9 mouse cellular contexts compared by ENCODE assay signal in the genomic region with DNA sequence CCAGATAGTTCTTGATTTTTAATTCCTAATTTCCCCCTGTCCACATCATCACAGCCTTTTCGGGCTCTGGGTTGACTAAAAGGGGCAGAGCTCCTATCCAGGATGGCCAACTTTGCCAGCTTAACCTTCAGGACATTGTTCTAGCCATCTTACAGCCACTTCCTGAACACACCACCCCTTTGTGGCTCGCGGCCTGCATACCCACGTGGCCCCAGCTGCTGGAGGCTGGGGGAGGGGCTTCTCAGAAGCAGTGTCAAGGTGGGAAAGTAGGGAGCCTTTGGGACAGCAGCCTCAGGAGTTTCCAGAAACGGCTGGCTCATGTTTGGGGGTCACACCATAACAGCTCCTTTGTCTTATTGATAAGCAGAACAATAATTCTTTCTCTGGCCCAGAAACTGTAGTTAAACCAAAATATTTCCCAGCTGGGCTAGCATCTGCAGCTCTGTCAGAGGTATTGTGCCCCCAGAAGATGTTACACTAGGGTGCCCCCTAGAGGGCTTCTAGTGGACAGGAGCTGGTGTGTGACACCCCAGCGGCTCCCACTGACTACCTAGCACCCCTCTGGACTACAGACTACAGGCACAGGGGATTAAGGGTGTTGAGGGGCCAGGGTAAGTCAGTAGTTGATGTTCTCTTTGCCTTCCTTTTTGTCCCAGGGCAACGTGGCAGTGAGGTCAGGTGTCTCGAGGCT. TPM values are rescaled to one million over a fixed set of nuclear protein-coding genes. Genes with fewer than 3 reads are reported as not detected.
DNase-seq lines count a peak whose midpoint lies in the region; ATAC-seq and TF ChIP-seq lines count a peak whose summit lies in the region.
"Had no signal": no experiment of that assay in that cellular context is flagged by ENCODE, and none has a peak within 500 bp of the region (broad histone marks: within the 10 kb centered on the region; RNA-seq: fewer than 3 reads in every experiment).

No protein-coding gene starts in this region.

- peak; percentile 20 for DNase-seq in gastrocnemius, adult 18-20 months (ENCODE audit: low spot score)
- no peak for DNase-seq in gastrocnemius, postnatal 25 days
- peak; percentile 81 for DNase-seq in 416B (ENCODE audit: low read depth)
- no peak for DNase-seq in spleen, postnatal 14 days (ENCODE audit: low spot score in 2 of 2)
- no peak for DNase-seq in frontal cortex, postnatal 25 days (ENCODE audit: low spot score in 2 of 2)

- no peaks in the 10 kb centered on the region; the same call in 1 of the 2 replicates for H3K4me1 ChIP-seq in bone marrow, adult 2 months (ENCODE audit: control insufficient read depth, insufficient read depth, low read length)
- H3K4me1 ChIP-seq in limb, embryonic 12.5 days (replicated peaks) = peaks cover 41% of the 10 kb centered on the region
- peaks cover 22% of the 10 kb centered on the region for H3K4me1 ChIP-seq in small intestine, adult 2 months (ENCODE audit: control insufficient read depth, insufficient read depth, insufficient read length, low read length)

- H3K27ac ChIP-seq in bone marrow, adult 2 months (ENCODE audit: control insufficient read depth, insufficient read depth, low read depth, low read length, poor library complexity) = no peak overlapping the region
- H3K27ac ChIP-seq in limb, embryonic 12.5 days = peak overlapping the region; percentile 68; the same call in 1 of the 2 replicates
- H3K27ac ChIP-seq in small intestine, adult 2 months (ENCODE audit: insufficient read depth, low read depth, low read length) = no peak overlapping the region

- peak; percentile 32; the same call in 1 of the 2 replicates for TF ChIP-seq CTCF in bone marrow, adult 2 months (IDR thresholded peaks at IDR 0.05; ENCODE audit: control insufficient read depth, insufficient read depth, low read length)
- TF ChIP-seq CTCF in small intestine, adult 2 months (IDR thresholded peaks at IDR 0.05; ENCODE audit: extremely low read depth, insufficient read length, insufficient replicate concordance, low read depth, low read length) = peak; percentile 29; the same call in 1 of the 2 replicates

- no peaks in the 10 kb centered on the region for H3K9me3 ChIP-seq in limb, embryonic 12.5 days

- H3K9ac ChIP-seq in limb, embryonic 12.5 days (replicated peaks) = no peak overlapping the region

- no peak for ATAC-seq in limb, embryonic 12.5 days (ENCODE audit: insufficient number of reproducible peaks, insufficient read depth, low FRiP score, low TSS enrichment, low read depth)

- H3K4me2 ChIP-seq in limb, embryonic 12.5 days = no peak overlapping the region

- TF ChIP-seq POLR2A in bone marrow, adult 2 months (IDR thresholded peaks at IDR 0.05; ENCODE audit: borderline replicate concordance, control insufficient read depth, low read depth, low read length) = no peak
- TF ChIP-seq POLR2A in small intestine, adult 2 months (IDR thresholded peaks at IDR 0.05; ENCODE audit: low read depth, low read length) = no peak

- no peaks in the 10 kb centered on the region for H3K27me3 ChIP-seq in limb, embryonic 12.5 days
- H3K27me3 ChIP-seq in small intestine, adult 2 months (ENCODE audit: control insufficient read depth, insufficient read depth, low read length) = no peaks in the 10 kb centered on the region

- H3K4me3 ChIP-seq in bone marrow, adult 2 months (replicated peaks; ENCODE audit: control insufficient read depth, low read depth, low read length) = no peak overlapping the region
- H3K4me3 ChIP-seq in limb, embryonic 12.5 days (replicated peaks) = no peak overlapping the region
- H3K4me3 ChIP-seq in small intestine, adult 2 months (ENCODE audit: low read depth, low read length) = no peak overlapping the region

- 35% methylated on average over 8 of the region's 8 CpGs for WGBS in bone marrow, adult 2 months
- 58% methylated on average over 8 of the region's 8 CpGs for WGBS in limb, embryonic 12.5 days
- 62% methylated on average over 8 of the region's 8 CpGs for WGBS in small intestine, adult 2 months

- H3K36me3 ChIP-seq in limb, embryonic 12.5 days = peaks cover 97% of the 10 kb centered on the region
- peaks cover 69% of the 10 kb centered on the region for H3K36me3 ChIP-seq in small intestine, adult 2 months (ENCODE audit: control insufficient read depth, insufficient read depth, low read length)

RNA-seq across cellular contexts. Expression of gene Gm45521, which starts 12.6 kb away (rescaled TPM):
- not detected for total RNA-seq in gastrocnemius, adult 18-20 months (2021)
- total RNA-seq in gastrocnemius, postnatal 25 days (2021) = not detected
- not detected in 2 replicates for polyA plus RNA-seq in bone marrow, adult 2 months (2011; ENCODE audit: insufficient read depth, insufficient read length, low replicate concordance, missing spikeins)
- polyA plus RNA-seq in limb, embryonic 12.5 days (2016; fragmentation: Nextera tagmentation; extraction: Ambion mirVana) = not detected in 2 replicates
- not detected in 2 replicates for polyA plus RNA-seq in small intestine, adult 2 months (2012; rRNA removed)
- total RNA-seq: heart, postnatal 14 days had no signal

RNA-seq across cellular contexts. Expression of gene Dnase1l3, which starts 49.9 kb away (rescaled TPM):
- not detected for total RNA-seq in gastrocnemius, adult 18-20 months (2021)
- total RNA-seq in gastrocnemius, postnatal 25 days (2021) = not detected
- 0.88 and 1.6 TPM in 2 replicates for polyA plus RNA-seq in bone marrow, adult 2 months (2011; ENCODE audit: insufficient read depth, insufficient read length, low replicate concordance, missing spikeins)
- polyA plus RNA-seq in limb, embryonic 12.5 days (2016; fragmentation: Nextera tagmentation; extraction: Ambion mirVana) = not detected in 2 replicates
- 6.5 and 14.2 TPM in 2 replicates for polyA plus RNA-seq in small intestine, adult 2 months (2012; rRNA removed)

RNA-seq across cellular contexts. Expression of gene Abhd6, which starts 58.2 kb away (rescaled TPM):
- total RNA-seq in gastrocnemius, adult 18-20 months (2021) = 1 to 10 TPM; 7.6 to 8.6 TPM
- total RNA-seq in gastrocnemius, postnatal 25 days (2021) = 1 to 10 TPM; 4.0 to 4.2 TPM
- 3.6 TPM in 1 of 2 replicates, not detected in the other for polyA plus RNA-seq in bone marrow, adult 2 months (2011; ENCODE audit: insufficient read depth, insufficient read length, low replicate concordance, missing spikeins)
- 17.8 and 18.4 TPM in 2 replicates for polyA plus RNA-seq in limb, embryonic 12.5 days (2016; fragmentation: Nextera tagmentation; extraction: Ambion mirVana)
- polyA plus RNA-seq in small intestine, adult 2 months (2012; rRNA removed) = 32.9 and 59.1 TPM in 2 replicates

Comparison
In these comparisons a context has a peak if more than half of its experiments do, and no peak if none do; other contexts are left out.
1. DNase-seq: peak in gastrocnemius, adult 18-20 months (single experiment) and 416B (single experiment); none in gastrocnemius, postnatal 25 days (single experiment), spleen, postnatal 14 days (0 of 2) and frontal cortex, postnatal 25 days (0 of 2).